Mouse (Mus musculus) liver, embryonic 11.5 days (tissue): Measurements from ENCODE around the gene Fhod1. TPM values are rescaled to one million over a fixed set of nuclear protein-coding genes. Genes with fewer than 3 reads are reported as not detected.
A peak's percentile ranks its signal among the peaks of the same experiment; 100 is the strongest.
"Not testable (repeated sequence)": the region's sequence is repeated elsewhere in the genome, so short reads cannot be mapped to it uniquely, and the experiment has no call there.

ENCODE experiments used
- ATAC-seq: fragments of 200-750 bp; cut with Nextera tagmentation; replicated peaks from 2 replicates; pipeline ENCODE4 v1.8.0; 2017; ENCODE audit warnings: moderate number of reproducible peaks, mild to moderate bottlenecking, moderate TSS enrichment, moderate library complexity; ENCODE audit not compliant: low FRiP score
- DNase-seq: peaks from one replicate; pipeline ENCODE4 v3.0.0-alpha.2; 2017; ENCODE audit warnings: low spot score
- H3K27ac ChIP-seq: fragments of 300-500 bp; sonication (generic); 2 replicates; pipeline ENCODE4 v1.5.1; 2014; ENCODE audit warnings: mild to moderate bottlenecking, low read depth, low read length, control low read depth
- H3K27me3 ChIP-seq: fragments of 300-500 bp; sonication (generic); replicated peaks from 2 replicates; pipeline ENCODE4 v1.6.1; 2014; ENCODE audit warnings: low read length, mixed read lengths; ENCODE audit not compliant: control insufficient read depth, insufficient read depth
- H3K36me3 ChIP-seq: fragments of 300-500 bp; sonication (generic); 2 replicates; pipeline ENCODE4 v1.6.1; 2014; ENCODE audit warnings: mild to moderate bottlenecking, low read length, moderate library complexity, mixed read lengths; ENCODE audit not compliant: control insufficient read depth, insufficient read depth
- H3K4me1 ChIP-seq: fragments of 300-500 bp; sonication (generic); replicated peaks from 2 replicates; pipeline ENCODE4 v1.6.1; 2014; ENCODE audit warnings: low read length, mixed read lengths; ENCODE audit not compliant: control insufficient read depth, insufficient read depth
- H3K4me2 ChIP-seq: fragments of 300-500 bp; sonication (generic); 2 replicates; pipeline ENCODE4 v1.6.1; 2014; ENCODE audit warnings: mild to moderate bottlenecking, control low read depth, moderate library complexity
- H3K4me3 ChIP-seq: fragments of 300-500 bp; sonication (generic); 2 replicates; pipeline ENCODE4 v1.5.1; 2014; ENCODE audit warnings: low read depth, low read length, control low read depth
- H3K9ac ChIP-seq: fragments of 300-500 bp; sonication (generic); 2 replicates; pipeline ENCODE4 v1.6.1; 2014; ENCODE audit warnings: low read depth, low read length, control low read depth
- H3K9me3 ChIP-seq: fragments of 300-500 bp; sonication (generic); 2 replicates; pipeline ENCODE4 v1.6.1; 2016; ENCODE audit warnings: low read length, inconsistent platforms, mixed read lengths; ENCODE audit not compliant: control insufficient read depth
- WGBS: fragments of 180-500 bp; shearing (Covaris S2); extraction: QIAGEN DNeasy Blood & Tissue Kit; methylation state at CpG from one replicate; pipeline ENCODE4 v1.1.7; 2014; 5-methylcytosine and 5-hydroxymethylcytosine counted together
- polyA plus RNA-seq: library from polyadenylated mRNA; unstranded; fragments of >200 nt; fragmentation: Nextera tagmentation; extraction: Ambion mirVana; gene quantifications from 2 replicates; pipeline ENCODE4 v1.2.1, GENCODE M21; 2014

The Fhod1 gene
- polyA plus RNA-seq, 1 experiment from 2014 or later: 3.1 TPM

DNA sequence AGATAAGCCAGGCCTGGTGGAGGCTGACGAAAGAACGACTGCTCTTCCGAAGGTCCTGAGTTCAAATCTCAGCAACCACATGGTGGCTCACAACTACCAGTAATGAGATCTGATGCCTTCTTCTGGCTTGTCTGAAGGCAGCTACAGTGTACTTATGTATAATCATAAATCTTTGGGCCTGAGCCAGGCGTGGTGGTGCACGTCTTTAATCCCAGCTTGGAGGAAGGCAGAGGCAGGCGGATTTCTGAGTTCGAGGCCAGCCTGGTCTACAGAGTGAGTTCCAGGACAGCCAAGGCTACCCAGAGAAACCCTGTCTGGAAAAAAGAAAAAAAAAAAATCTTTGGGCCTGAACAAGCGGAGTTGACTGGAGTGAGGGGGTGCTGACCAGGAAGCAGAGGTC, 56.4 kb downstream of the Fhod1 start:
- Histone ChIP-seq H3K4me1 (peaks cover 24% of the 10 kb centered on the region), H3K27me3 (peaks cover 13% of the 10 kb centered on the region)
- not testable (repeated sequence) for H3K4me3 ChIP-seq, ATAC-seq, H3K9ac ChIP-seq, H3K4me2 ChIP-seq, H3K27ac ChIP-seq, H3K9me3 ChIP-seq, DNase-seq, H3K36me3 ChIP-seq
- 80% methylated on average over 8 of the region's 8 CpGs for WGBS

DNA sequence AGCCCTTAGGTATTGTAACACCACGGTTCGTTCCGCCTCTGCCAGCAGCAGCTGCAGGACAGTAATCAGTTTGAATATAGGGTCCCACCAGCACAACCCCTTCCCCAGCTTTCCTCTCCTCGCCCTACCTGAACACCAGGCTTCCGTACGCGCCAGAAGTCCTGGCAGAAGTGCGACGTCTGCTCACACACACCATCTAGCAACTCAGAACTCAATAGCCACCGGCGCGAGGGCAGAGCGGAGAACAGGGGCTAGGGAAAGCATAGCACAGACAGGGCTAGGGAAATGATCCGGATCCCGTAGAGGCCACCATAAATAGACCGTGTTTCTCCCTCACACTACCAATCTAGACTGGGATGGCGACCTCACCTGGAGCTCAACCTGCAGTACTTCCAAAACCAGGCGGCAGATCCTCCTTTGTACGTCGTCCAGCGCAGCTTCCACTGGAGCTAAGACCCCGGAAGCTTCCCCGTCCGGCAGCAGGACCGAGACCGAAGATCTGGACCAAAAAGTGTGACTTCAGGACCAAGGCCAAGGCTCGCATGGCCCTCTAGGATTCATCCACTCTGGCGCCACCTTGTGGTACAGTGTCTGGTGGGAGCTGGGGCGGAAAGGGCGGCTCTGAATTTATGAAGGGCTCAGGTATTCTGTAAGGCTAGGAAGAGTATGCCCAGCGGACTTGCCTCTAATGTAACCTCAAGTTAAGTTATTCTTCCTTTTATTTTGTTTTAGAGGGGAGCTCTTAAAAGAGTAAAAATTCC, 57.0 kb downstream of the Fhod1 start:
- peaks cover 20% of the 10 kb centered on the region for H3K4me1 ChIP-seq
- 0 out of 2 replicates have a peak, but pooled peaks have one; percentile 13 for ATAC-seq
- DNase-seq: peak; percentile 85
- H3K4me3 ChIP-seq: peak overlapping the region; percentile 52
- H3K9me3 ChIP-seq: no peaks in the 10 kb centered on the region
- 16% methylated on average over 31 of the region's 31 CpGs for WGBS
- H3K27me3 ChIP-seq: peaks cover 14% of the 10 kb centered on the region
- H3K36me3 ChIP-seq: peaks cover 2% of the 10 kb centered on the region; the same call in 1 of the 2 replicates
- H3K4me2 ChIP-seq: peak overlapping the region; percentile 91
- H3K27ac ChIP-seq: no peak overlapping the region
- H3K9ac ChIP-seq: no peak overlapping the region

DNA sequence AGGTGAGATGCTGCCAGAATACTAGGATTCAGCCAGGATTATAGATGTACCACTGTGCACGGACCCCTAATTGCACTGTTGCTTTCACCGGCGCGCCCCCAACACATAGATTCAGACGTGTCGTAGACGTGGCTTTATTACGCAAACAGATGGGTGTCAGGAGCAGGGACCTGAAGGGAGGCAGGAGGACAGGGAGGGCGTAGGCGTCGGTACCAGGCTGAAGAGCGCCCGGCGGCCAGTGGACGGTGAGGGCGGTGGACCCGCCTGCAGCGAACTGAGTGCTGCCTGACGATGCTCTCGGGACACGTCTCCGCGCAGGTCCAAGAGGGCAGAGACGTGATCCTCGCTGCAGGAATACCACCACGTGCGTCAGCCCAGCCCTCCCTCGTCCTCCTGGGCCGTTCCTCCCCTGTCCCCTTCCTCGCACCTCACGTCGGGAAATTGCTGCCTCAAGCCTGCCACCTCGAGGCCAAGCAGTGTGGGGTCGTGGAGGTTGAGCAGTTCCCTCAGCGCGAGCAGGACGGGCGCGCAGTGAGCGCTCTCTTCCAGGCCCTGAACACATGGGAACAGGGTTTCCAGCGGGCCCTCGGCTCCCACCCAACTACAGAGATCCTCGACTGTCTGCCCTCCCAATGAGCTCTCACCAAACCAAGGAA, 57.8 kb downstream of the Fhod1 start, which contains the start of gene 4931428F04Rik:
TSS of gene 4931428F04Rik (minus strand) at position 60 of the 656 bp plus-strand sequence.
- 5% methylated on average over 43 of the region's 43 CpGs for WGBS
- peak; percentile 24; the same call in 1 of the 2 replicates for ATAC-seq
- H3K9ac ChIP-seq: peak within 1 kb of the TSS; percentile 60
- peak; percentile 54 for DNase-seq
- peak within 1 kb of the TSS; percentile 91 for H3K4me2 ChIP-seq
- H3K36me3 ChIP-seq: peaks cover 2% of the 10 kb centered on the region; the same call in 1 of the 2 replicates
- peak within 1 kb of the TSS; percentile 52 for H3K4me3 ChIP-seq
- no peaks in the 10 kb centered on the region for H3K9me3 ChIP-seq
- H3K27ac ChIP-seq: peak within 1 kb of the TSS; percentile 44
- peaks cover 20% of the 10 kb centered on the region for H3K27me3 ChIP-seq
- H3K4me1 ChIP-seq: peaks cover 20% of the 10 kb centered on the region

DNA sequence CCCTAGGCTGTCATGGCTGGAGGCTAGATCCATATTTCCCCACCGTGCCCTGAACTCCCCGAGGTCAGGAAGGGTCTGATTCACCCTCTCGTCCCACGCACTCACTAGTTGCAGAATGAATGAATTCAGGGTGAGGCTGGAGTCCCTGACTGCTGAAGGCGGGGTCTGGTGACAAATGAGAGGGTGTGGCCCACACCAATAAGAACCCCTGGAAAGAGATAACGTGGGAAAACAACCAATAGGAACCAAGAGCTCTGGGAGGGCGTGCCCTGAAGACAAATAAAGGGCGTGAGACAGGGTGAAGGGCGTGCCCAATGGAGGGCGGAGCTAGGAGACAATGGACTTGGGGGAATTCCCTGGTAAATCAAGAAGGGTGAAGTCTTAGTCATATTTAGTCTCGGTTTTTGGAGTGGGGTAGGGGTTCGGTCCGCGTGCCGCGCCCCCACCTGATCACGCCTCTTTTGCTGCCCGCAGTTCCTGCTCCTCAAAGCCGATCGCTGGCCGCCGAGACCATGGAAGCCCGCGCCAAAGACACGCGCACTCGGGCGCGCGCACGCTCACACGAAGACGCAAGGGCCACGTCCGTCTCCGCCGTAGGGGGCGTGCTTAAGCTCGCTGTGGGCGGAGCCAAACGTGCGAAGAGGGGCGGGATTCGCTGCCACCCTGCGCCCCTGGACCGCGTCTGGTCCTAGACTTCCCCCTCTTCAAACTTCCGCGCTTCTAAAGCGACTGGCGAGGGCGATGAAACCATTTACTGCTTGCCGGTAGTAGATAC, 58.6 kb downstream of the Fhod1 start:
- Histone ChIP-seq H3K9me3 (no peaks in the 10 kb centered on the region), H3K4me1 (peaks cover 20% of the 10 kb centered on the region), H3K4me3 (peak overlapping the region; percentile 52), H3K27me3 (peaks cover 25% of the 10 kb centered on the region), H3K36me3 (peaks cover 2% of the 10 kb centered on the region; the same call in 1 of the 2 replicates), H3K27ac (peak overlapping the region; percentile 44), H3K9ac (peak overlapping the region; percentile 60), H3K4me2 (peak overlapping the region; percentile 91)
- ATAC-seq: peak; percentile 89
- DNase-seq: peak; percentile 94
- under 1% methylated on average over 53 of the region's 53 CpGs for WGBS

DNA sequence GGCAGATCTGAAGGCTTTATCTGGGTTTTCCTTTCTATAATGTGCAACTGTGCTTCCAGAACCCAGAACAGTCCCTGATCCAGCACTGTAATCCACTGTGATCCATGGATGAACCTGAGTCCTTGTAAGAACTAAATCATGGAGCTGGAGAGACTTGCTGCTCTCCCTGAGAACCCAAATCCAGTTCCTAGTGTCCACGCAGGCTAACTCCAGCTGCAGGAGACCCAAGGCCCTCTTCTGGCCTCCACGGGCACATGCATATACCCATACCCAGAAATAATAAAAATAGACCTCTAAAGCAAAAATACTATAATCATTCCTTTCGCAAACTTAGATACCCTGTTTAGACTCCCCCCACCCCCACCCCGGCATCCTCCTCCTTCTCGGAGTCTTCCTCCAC, 59.5 kb downstream of the Fhod1 start:
- Histone ChIP-seq H3K9me3 (no peaks in the 10 kb centered on the region), H3K4me1 (peaks cover 20% of the 10 kb centered on the region), H3K36me3 (no peaks in the 10 kb centered on the region), H3K4me2 (no peak overlapping the region), H3K27me3 (peaks cover 25% of the 10 kb centered on the region), H3K9ac (no peak overlapping the region), H3K4me3 (no peak overlapping the region), H3K27ac (no peak overlapping the region)
- DNase-seq (no peak), ATAC-seq (no peak)
- 87% methylated on average over 5 of the region's 5 CpGs for WGBS

DNA sequence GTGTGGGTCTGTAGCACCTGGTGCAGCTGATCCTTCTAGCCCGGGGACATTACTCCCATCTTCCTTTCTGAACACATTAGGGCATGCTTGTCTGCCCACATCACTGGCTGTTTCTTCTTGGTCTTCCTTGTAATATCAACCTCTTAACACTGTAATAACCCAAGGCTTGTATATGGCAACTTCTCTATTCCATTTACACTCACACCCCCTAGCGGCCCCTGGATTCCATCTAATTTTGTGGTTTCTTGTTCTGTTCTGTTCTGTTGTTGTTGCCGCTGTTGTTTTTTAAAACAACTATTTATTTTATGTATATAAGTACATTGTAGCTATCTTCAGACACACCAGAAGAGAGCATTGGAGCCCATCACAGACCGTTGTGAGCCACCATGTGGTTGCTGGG, 60.8 kb downstream of the Fhod1 start:
- Histone ChIP-seq H3K4me2 (no peak overlapping the region), H3K9ac (no peak overlapping the region), H3K4me1 (peaks cover 26% of the 10 kb centered on the region), H3K27ac (no peak overlapping the region), H3K9me3 (no peaks in the 10 kb centered on the region), H3K36me3 (no peaks in the 10 kb centered on the region), H3K27me3 (peaks cover 35% of the 10 kb centered on the region), H3K4me3 (no peak overlapping the region)
- no peak for ATAC-seq
- whole genome bisulfite sequencing: 85% methylated on average over 4 of the region's 4 CpGs
- DNase-seq: no peak

DNA sequence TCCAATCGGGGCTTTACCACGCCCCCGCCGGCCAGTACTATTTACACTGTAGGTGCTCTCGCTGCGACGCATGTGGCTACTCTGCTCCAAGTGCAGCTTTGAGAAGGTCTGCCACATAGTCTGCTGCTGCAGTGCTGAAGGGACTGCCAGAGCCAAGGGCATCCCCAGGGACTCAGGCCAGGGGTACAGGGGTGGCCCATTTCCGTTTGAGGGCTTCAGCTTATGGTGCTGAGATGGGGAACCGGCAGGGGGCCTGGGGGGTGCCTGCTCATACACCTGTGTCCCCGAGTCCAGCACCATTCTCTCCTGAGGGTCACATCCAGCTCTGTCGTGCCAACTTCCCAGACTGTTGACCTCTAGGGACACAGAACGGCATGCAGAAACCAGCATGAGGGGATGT, 62.2 kb downstream of the Fhod1 start:
- Histone ChIP-seq H3K27me3 (peaks cover 35% of the 10 kb centered on the region), H3K36me3 (no peaks in the 10 kb centered on the region), H3K4me2 (no peak overlapping the region), H3K4me3 (no peak overlapping the region), H3K27ac (no peak overlapping the region), H3K9me3 (no peaks in the 10 kb centered on the region), H3K4me1 (peaks cover 23% of the 10 kb centered on the region), H3K9ac (no peak overlapping the region)
- no peak for ATAC-seq
- WGBS: 42% methylated on average over 12 of the region's 12 CpGs
- DNase-seq: no peak

DNA sequence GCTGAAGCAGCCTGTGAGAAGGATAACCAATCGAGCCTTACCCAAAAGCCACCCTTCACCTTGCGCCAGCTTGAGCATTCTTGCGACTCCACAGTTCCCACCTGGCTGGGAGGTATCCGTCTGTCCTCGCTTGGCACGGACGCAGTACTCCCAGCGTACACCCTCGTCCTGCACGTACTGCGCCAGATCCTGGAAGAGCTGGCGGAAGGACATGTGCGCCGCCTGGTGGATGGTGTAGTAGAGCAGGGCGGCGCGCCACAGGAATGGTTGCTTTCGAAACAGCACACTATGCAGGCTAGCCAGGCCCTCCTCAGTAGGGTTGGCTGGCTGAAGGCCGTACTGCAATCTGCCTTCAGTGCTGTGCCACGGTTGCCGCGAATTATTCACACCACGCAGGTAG, 64.7 kb downstream of the Fhod1 start:
- Histone ChIP-seq H3K27ac (no peak overlapping the region), H3K27me3 (peaks cover 48% of the 10 kb centered on the region), H3K4me2 (peak overlapping the region; percentile 33), H3K9me3 (no peaks in the 10 kb centered on the region), H3K4me3 (no peak overlapping the region), H3K36me3 (no peaks in the 10 kb centered on the region), H3K4me1 (peaks cover 12% of the 10 kb centered on the region), H3K9ac (no peak overlapping the region; the same call in 1 of the 2 replicates)
- WGBS: 27% methylated on average over 23 of the region's 23 CpGs
- ATAC-seq: peak; percentile 76
- DNase-seq: peak; percentile 69
